Mouse (Mus musculus) urinary bladder, adult 2 months (tissue): ENCODE data around the gene Pias1. TPM values are rescaled to one million over a fixed set of nuclear protein-coding genes. Genes with fewer than 3 reads are reported as not detected.
"Not testable (repeated sequence)": the region's sequence is repeated elsewhere in the genome, so short reads cannot be mapped to it uniquely, and the experiment has no call there.

Experiments
- DNase-seq: peaks from one replicate; pipeline ENCODE4 v3.0.0; 2022; ENCODE audit warnings: low spot score
- polyA plus RNA-seq: library from polyadenylated mRNA; depleted of rRNA; stranded (reverse); fragments of >200 nt; gene quantifications from 2 replicates; pipeline ENCODE4 v1.2.3, GENCODE M21; 2012

The Pias1 gene
- polyA plus RNA-seq, 1 experiment: 22.4 TPM

- DNase-seq: no peak
Measured at GRCm38 (mm10) chr9:62940966-62941365, 46.8 kb downstream of the Pias1 start.

- DNase-seq: no peak
Measured at GRCm38 (mm10) chr9:62935854-62936253, 51.9 kb downstream of the Pias1 start.

- no peak for DNase-seq
Measured at GRCm38 (mm10) chr9:62934700-62935400, 52.9 kb downstream of the Pias1 start.

- DNase-seq: no peak
Measured at GRCm38 (mm10) chr9:62932575-62933339, 55.0 kb downstream of the Pias1 start.

GRCm38 (mm10) chr9:62924886-62925610, 62.7 kb downstream of the Pias1 start:
- DNase-seq: no peak

- no peak for DNase-seq
Measured at GRCm38 (mm10) chr9:62920877-62921276, 66.8 kb downstream of the Pias1 start.

GRCm38 (mm10) chr9:62917059-62917458, 70.7 kb downstream of the Pias1 start:
- no peak for DNase-seq

- DNase-seq: no peak
Measured at GRCm38 (mm10) chr9:62913390-62914069, 74.2 kb downstream of the Pias1 start.

- no peak for DNase-seq
Measured at GRCm38 (mm10) chr9:62905039-62905438, 82.7 kb downstream of the Pias1 start.

- DNase-seq: no peak
Measured at GRCm38 (mm10) chr9:62903841-62904240, 83.9 kb downstream of the Pias1 start.

GRCm38 (mm10) chr9:62901736-62902135, 86.0 kb downstream of the Pias1 start:
- no peak for DNase-seq

GRCm38 (mm10) chr9:62894486-62894885, 93.2 kb downstream of the Pias1 start:
- no peak for DNase-seq

GRCm38 (mm10) chr9:62881871-62882270, 105.9 kb downstream of the Pias1 start:
- DNase-seq: no peak

GRCm38 (mm10) chr9:62877825-62878224, 109.9 kb downstream of the Pias1 start:
- DNase-seq: no peak

- DNase-seq: no peak
Measured at GRCm38 (mm10) chr9:62876966-62877616, 110.6 kb downstream of the Pias1 start.

GRCm38 (mm10) chr9:62870728-62871127, 117.0 kb downstream of the Pias1 start:
- DNase-seq: no peak

GRCm38 (mm10) chr9:62869236-62869635, 118.5 kb downstream of the Pias1 start:
- DNase-seq: not testable (repeated sequence)

- DNase-seq: no peak
Measured at GRCm38 (mm10) chr9:62860866-62861265, 126.9 kb downstream of the Pias1 start.

- DNase-seq: not testable (repeated sequence)
Measured at GRCm38 (mm10) chr9:62860102-62860501, 127.6 kb downstream of the Pias1 start.

GRCm38 (mm10) chr9:62858266-62859019, 129.3 kb downstream of the Pias1 start:
- DNase-seq: no peak
